Mouse (Mus musculus): Measurements from ENCODE around the gene Prkag2. TPM values are rescaled to one million over a fixed set of nuclear protein-coding genes. Genes with fewer than 3 reads are reported as not detected.

Prkag2 gene
- polyA plus RNA-seq, 1 experiment from 2014 or later = 4.3 TPM

GRCm38 (mm10) chr5:25064270-25065232 is 35.9 kb downstream of the Prkag2 start:
- peaks cover 11% of the 10 kb centered on the region for H3K27me3 ChIP-seq
- no peaks in the 10 kb centered on the region for H3K9me3 ChIP-seq (replicated peaks)
- DNase-seq = no peak
- WGBS (ENCODE audit: insufficient replicate concordance) = 44% methylated on average over 8 of the region's 8 CpGs
- no peak overlapping the region for H3K4me2 ChIP-seq
- ATAC-seq (ENCODE audit: low read depth) = peak; percentile 29; the same call in 1 of the 2 replicates
- peaks cover 13% of the 10 kb centered on the region for H3K4me1 ChIP-seq (replicated peaks)
- no peak overlapping the region for H3K9ac ChIP-seq
- peak overlapping the region; percentile 13; the same call in 1 of the 2 replicates for H3K27ac ChIP-seq
- no peaks in the 10 kb centered on the region for H3K36me3 ChIP-seq
- H3K4me3 ChIP-seq (replicated peaks) = no peak overlapping the region

DNA sequence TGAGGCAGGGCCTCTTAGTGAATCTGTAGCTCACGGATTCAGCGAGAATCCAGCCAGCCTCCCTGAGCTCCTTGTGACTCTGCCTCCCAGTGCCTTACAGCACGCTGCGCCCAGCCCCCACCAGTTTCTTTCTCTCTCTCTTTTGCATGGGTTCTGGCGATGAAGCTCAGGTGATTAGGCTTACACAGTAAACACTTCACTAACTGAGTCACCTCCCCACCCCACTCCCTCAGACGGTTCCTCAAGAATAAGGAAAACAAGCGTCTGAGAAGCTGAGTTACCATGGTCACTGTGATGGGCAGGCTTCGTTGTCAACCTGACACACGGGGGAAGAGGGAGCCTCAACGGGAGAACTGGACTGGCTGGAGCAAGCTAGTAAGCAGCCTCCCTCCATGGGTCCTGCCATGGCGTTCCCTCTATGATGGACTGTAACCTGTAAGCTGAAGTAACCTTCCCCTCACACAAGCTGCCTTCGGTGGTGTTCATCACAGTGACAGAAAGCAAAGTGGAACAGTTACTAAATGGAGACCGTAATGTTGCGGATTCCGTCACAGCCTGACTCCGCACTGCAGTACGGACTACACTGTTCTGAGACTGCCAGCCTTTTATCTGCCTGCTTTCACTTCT is 37.8 kb downstream of the Prkag2 start:
- Histone ChIP-seq H3K9ac (no peak overlapping the region), H3K4me3 (replicated peaks) (no peak overlapping the region), H3K27me3 (peaks cover 21% of the 10 kb centered on the region), H3K4me1 (replicated peaks) (peaks cover 16% of the 10 kb centered on the region), H3K27ac (no peak overlapping the region), H3K9me3 (replicated peaks) (no peaks in the 10 kb centered on the region), H3K4me2 (no peak overlapping the region), H3K36me3 (no peaks in the 10 kb centered on the region)
- DNase-seq (no peak), ATAC-seq (ENCODE audit: low read depth) (no peak)
- WGBS (ENCODE audit: insufficient replicate concordance) = 52% methylated on average over 17 of the region's 17 CpGs

- Histone ChIP-seq H3K27ac (no peak overlapping the region), H3K4me2 (no peak overlapping the region), H3K4me3 (replicated peaks) (no peak overlapping the region), H3K27me3 (peaks cover 21% of the 10 kb centered on the region), H3K9ac (no peak overlapping the region), H3K9me3 (replicated peaks) (no peaks in the 10 kb centered on the region), H3K4me1 (replicated peaks) (peaks cover 11% of the 10 kb centered on the region), H3K36me3 (no peaks in the 10 kb centered on the region)
- ATAC-seq (ENCODE audit: low read depth) = no peak
- no peak for DNase-seq
- 32% methylated on average over 21 of the region's 21 CpGs for WGBS (ENCODE audit: insufficient replicate concordance)
Measured at GRCm38 (mm10) chr5:25058853-25059741, 41.3 kb downstream of the Prkag2 start.

DNA sequence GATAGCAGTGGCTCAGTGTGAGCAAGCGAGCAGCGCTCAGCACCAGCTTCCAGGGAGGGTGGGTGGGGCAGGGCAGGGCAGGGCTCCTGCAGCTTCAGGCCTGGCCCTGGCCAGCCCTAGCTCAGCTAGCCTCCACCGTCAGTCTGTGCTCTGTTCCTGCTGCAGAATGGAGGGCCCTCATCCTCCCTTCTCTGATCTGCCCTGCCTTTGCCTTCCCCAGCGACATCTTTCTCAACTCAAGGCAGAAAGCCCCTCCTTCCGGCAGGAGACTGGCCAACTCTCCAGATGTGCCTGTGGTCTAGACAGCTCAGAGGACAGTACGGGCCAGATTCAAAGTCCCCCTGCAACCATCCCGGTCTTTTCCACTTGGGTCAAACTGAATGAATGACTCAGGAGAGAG is 42.0 kb downstream of the Prkag2 start:
- ATAC-seq (ENCODE audit: low read depth) = no peak
- WGBS (ENCODE audit: insufficient replicate concordance) = 48% methylated on average over 7 of the region's 7 CpGs

DNA sequence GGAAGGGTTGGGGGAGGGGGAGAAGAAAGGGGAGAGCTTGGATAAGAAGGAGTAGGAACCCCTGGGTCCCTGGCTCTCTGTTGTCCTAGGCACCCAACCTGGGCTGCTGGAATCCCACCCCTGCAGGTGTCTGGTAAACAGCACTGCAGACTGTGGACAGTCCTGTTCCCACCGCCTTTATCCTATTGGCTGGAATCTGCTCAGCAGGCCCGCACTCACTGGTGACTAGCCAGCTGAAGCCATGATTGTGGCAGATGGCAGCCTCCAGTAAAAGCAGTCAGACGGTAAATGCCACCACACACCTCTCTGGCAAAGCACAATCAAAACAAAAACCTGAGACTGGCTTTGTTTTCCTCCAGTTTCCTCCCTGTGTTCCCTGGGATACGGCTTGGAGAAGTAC is 45.2 kb downstream of the Prkag2 start:
- Histone ChIP-seq H3K36me3 (no peaks in the 10 kb centered on the region), H3K27me3 (peaks cover 17% of the 10 kb centered on the region), H3K4me1 (replicated peaks) (0 out of 2 replicates have a peak, but pooled peaks cover 4% of the 10 kb centered on the region), H3K9ac (no peak overlapping the region), H3K4me3 (replicated peaks) (no peak overlapping the region), H3K9me3 (replicated peaks) (no peaks in the 10 kb centered on the region), H3K4me2 (no peak overlapping the region), H3K27ac (no peak overlapping the region)
- no peak for DNase-seq
- WGBS (ENCODE audit: insufficient replicate concordance) = 51% methylated on average over 4 of the region's 4 CpGs
- ATAC-seq (ENCODE audit: low read depth) = no peak

More for the DNA sequence above, 42.0 kb downstream of the Prkag2 start:
- Histone ChIP-seq H3K4me1 (replicated peaks) (peaks cover 4% of the 10 kb centered on the region; the same call in 1 of the 2 replicates), H3K9me3 (replicated peaks) (no peaks in the 10 kb centered on the region), H3K4me2 (no peak overlapping the region), H3K36me3 (no peaks in the 10 kb centered on the region), H3K4me3 (replicated peaks) (no peak overlapping the region), H3K27ac (no peak overlapping the region), H3K9ac (no peak overlapping the region), H3K27me3 (peaks cover 21% of the 10 kb centered on the region)
- no peak for DNase-seq

- Histone ChIP-seq H3K36me3 (no peaks in the 10 kb centered on the region), H3K4me1 (replicated peaks) (no peaks in the 10 kb centered on the region), H3K4me3 (replicated peaks) (no peak overlapping the region), H3K27ac (no peak overlapping the region), H3K27me3 (peaks cover 5% of the 10 kb centered on the region; the same call in 1 of the 2 replicates), H3K9me3 (replicated peaks) (no peaks in the 10 kb centered on the region), H3K4me2 (no peak overlapping the region), H3K9ac (no peak overlapping the region)
- WGBS (ENCODE audit: insufficient replicate concordance) = 53% methylated on average over 7 of the region's 7 CpGs
- no peak for ATAC-seq (ENCODE audit: low read depth)
- DNase-seq = no peak
Measured at GRCm38 (mm10) chr5:25053971-25054658, 46.3 kb downstream of the Prkag2 start.

- WGBS (ENCODE audit: insufficient replicate concordance) = 59% methylated on average over 8 of the region's 8 CpGs
- H3K4me1 ChIP-seq (replicated peaks) = no peaks in the 10 kb centered on the region
- no peak overlapping the region for H3K4me3 ChIP-seq (replicated peaks)
Measured at GRCm38 (mm10) chr5:25050827-25051226, 49.6 kb downstream of the Prkag2 start.

DNA sequence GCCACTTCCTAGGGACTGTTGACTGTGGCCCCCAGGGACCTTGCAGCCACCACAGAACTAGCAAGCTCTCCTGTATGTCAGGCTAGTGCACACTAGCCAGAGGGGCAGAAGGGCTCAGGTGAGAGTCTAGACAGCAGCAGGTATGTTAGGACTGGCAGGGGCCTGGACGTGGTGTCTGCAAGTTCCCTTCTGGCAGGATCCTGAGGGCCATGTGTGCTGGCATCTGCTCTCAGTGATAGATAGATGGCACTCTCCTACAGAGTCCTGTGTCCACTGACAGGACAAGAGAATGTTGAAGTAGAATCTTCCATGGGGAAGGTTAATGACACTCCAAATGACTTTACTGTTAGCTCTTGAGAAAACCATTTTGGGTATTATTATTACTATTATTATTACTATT is 52.8 kb downstream of the Prkag2 start:
- ATAC-seq (ENCODE audit: low read depth) = no peak
- 36% methylated on average over 1 of the region's 1 CpGs for WGBS (ENCODE audit: insufficient replicate concordance)
- Histone ChIP-seq H3K36me3 (no peaks in the 10 kb centered on the region), H3K4me2 (no peak overlapping the region), H3K27ac (no peak overlapping the region), H3K9ac (no peak overlapping the region), H3K4me3 (replicated peaks) (no peak overlapping the region), H3K9me3 (replicated peaks) (no peaks in the 10 kb centered on the region), H3K27me3 (no peaks in the 10 kb centered on the region), H3K4me1 (replicated peaks) (no peaks in the 10 kb centered on the region)
- no peak for DNase-seq

More at GRCm38 (mm10) chr5:25050827-25051226, 49.6 kb downstream of the Prkag2 start:
- no peak overlapping the region for H3K9ac ChIP-seq
- no peaks in the 10 kb centered on the region for H3K36me3 ChIP-seq
- no peak for ATAC-seq (ENCODE audit: low read depth)
- H3K27me3 ChIP-seq = no peaks in the 10 kb centered on the region; the same call in 1 of the 2 replicates
- H3K4me2 ChIP-seq = no peak overlapping the region
- no peak overlapping the region for H3K27ac ChIP-seq
- H3K9me3 ChIP-seq (replicated peaks) = no peaks in the 10 kb centered on the region
- no peak for DNase-seq

GRCm38 (mm10) chr5:25046762-25047161 is 53.7 kb downstream of the Prkag2 start:
- Histone ChIP-seq H3K27me3 (no peaks in the 10 kb centered on the region), H3K9me3 (replicated peaks) (no peaks in the 10 kb centered on the region), H3K4me3 (replicated peaks) (no peak overlapping the region), H3K4me2 (no peak overlapping the region), H3K4me1 (replicated peaks) (no peaks in the 10 kb centered on the region), H3K27ac (no peak overlapping the region), H3K9ac (no peak overlapping the region), H3K36me3 (no peaks in the 10 kb centered on the region)
- WGBS (ENCODE audit: insufficient replicate concordance) = 42% methylated on average over 3 of the region's 3 CpGs
- DNase-seq = no peak
- no peak for ATAC-seq (ENCODE audit: low read depth)

DNA sequence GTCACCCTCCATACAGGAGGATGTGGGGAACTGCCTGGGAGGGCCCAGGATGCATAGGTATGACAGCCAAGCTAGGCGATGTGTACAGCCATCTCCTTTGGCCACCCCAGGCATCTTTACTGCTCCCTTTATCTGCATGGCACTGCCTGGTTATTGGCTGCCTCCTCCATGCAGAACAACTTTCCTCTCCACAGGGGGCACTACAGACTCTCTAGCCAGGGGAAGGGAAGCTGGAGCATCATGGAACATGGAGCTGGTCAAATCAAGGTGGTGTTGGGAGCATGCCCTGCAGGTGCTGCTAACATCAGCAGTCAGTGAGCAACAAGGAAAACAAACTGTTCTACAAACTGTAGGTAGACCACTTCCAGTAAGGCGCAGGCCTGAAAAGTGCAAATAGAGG is 56.4 kb downstream of the Prkag2 start:
- ATAC-seq (ENCODE audit: low read depth) (no peak), DNase-seq (no peak)
- H3K4me2 ChIP-seq = no peak overlapping the region
- no peaks in the 10 kb centered on the region for H3K27me3 ChIP-seq
- no peak overlapping the region for H3K4me3 ChIP-seq (replicated peaks)
- no peaks in the 10 kb centered on the region for H3K4me1 ChIP-seq (replicated peaks)
- no peak overlapping the region for H3K9ac ChIP-seq
- no peaks in the 10 kb centered on the region for H3K9me3 ChIP-seq (replicated peaks)
- H3K27ac ChIP-seq = no peak overlapping the region
- WGBS (ENCODE audit: insufficient replicate concordance) = 77% methylated on average over 2 of the region's 2 CpGs
- no peaks in the 10 kb centered on the region for H3K36me3 ChIP-seq

Data from liver, embryonic 13.5 days (tissue).